Mouse (Mus musculus) retina, embryonic 14.5 days (tissue): ENCODE data around the gene Lgals3.
"Not testable (repeated sequence)": the region's sequence is repeated elsewhere in the genome, so short reads cannot be mapped to it uniquely, and the experiment has no call there.

ENCODE experiments used
- DNase-seq: peaks from one replicate; pipeline ENCODE4 v3.0.0-alpha.2; 2015; ENCODE audit warnings: low spot score

Gene Lgals3

DNA sequence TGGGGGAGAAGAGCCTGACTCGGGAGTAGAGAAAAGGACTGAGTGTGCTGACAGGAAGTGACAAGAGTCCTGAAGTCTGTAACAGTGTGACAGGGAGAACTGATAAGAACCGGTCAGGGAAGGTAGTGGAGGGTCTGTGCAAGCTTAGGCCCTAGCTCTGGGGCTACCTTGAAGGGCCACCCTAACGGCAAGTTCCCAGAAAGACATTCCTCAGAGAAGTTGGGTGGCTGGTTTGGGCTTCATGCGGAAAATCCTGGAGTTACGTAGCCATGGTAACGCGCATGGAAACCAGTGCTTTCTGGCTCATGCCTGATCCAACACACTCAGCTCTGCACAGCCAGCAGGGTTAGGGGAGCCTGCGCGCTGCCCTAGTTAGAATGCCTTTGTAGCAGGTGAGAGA, at the start of gene Lgals3:
TSS of gene Lgals3 (plus strand) at position 291 of the 400 bp plus-strand sequence.
- DNase-seq: peak; percentile 25

DNA sequence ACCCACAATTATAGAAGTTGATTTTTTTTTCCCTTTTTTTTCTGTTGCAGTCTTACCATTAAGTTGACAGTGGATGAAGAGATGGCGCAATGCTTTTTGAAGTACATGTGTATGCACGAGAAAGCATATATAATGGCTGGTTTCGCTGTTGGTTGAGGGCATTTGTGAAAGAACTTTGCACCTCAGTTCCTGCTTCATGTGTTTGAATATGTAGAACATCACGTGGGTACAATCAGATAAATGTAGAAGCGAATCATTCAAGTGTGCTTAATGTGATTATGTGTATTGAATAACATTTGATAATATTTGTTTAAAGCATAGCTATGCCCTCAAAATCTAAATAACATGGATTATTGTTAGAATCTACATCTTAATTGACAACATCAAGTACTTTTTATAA, 48.2 kb upstream of the Lgals3 start:
- DNase-seq: no peak

DNA sequence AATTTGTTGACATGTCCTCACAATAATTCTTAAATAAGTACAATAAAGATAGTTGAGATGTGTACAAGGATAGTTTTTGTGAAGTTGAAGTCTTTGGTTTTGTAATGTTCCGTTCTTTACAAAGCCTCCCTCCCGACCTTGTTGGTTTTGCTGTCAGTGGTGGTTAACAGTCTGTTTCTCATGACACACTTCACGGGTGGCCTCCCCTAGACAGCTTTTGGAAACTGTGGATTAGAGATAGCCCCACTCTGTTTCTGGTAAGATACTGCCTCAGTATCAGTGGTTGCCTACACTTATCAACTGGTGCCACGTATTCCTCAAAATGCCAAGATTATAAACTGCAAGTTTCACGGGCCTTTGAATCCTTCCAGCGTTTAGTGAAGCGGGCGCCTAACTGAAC, 46.0 kb upstream of the Lgals3 start:
- DNase-seq: not testable (repeated sequence)

DNA sequence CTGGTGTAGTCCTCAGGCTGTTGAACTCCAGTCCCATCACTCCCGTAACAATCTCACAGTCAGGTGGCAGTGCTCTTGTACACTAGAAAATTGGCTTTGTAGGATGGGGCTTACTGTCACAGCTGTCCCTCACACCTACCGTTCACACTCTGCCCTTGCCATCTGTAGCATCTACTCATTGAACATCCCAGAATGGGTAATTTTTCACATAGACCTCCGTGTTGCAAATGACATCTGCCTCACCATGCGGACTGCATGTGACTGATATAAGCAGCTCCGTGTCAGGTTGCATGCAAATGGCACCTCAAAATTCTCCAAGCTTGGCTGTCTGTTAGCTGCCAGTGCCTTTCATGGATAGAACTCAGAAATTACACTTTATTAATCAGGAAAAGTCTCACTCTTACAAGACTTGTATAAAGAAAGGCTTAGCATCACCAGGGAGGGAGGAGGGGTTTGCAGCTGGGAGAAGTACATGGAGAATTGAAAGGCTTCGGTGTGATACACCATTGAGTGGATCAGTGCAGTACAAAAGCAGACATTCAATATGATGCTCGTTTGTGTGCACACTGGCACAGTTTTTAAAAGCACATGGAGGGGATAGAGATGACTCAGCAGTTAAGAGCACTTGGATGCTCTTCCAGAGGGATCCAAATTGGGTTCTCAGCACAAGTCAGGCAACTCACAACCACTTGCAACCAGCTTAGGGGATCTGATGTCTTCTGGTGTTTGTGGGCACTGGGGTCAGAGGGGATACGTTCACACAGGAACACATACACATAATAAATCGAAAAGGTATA, 41.4 kb upstream of the Lgals3 start:
- no peak for DNase-seq

DNA sequence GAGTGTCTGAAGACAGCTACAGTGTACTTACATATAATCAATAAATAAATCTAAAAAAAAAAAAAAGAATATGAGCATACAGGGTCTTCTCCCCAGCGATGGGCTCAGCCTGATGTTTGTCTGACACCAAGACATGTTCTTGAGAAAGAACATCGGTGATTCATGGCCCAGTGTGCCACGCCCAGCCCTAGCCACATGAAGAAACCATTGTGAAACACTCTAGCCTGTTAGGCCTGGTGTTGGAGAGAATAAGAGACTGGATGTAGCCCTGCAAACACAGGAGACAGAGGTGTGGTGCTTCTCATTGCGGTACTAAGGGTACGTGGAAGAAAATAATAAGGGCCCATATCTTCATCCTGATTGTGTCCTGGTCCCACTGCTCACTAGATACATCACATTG, 40.2 kb upstream of the Lgals3 start:
- no peak for DNase-seq

DNA sequence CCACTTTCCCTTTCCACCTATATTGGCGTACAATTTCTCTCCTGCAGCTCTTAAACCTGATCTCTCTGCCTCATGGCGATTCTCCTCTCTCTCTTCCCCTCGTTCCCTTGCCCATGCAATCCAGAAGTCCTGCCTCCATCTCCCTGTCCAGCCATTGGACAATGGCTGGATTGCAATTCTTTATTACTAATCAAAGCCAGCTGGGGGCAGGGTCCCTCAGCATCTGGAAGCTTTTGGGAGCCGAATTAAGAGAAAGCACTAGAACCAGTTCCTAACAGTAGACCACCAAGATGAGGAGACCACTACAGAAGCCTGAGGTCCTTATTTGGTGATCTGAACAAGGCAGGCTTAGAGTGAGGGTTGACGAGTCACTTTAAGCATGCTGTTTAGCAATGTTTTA, 35.6 kb upstream of the Lgals3 start:
- no peak for DNase-seq

DNA sequence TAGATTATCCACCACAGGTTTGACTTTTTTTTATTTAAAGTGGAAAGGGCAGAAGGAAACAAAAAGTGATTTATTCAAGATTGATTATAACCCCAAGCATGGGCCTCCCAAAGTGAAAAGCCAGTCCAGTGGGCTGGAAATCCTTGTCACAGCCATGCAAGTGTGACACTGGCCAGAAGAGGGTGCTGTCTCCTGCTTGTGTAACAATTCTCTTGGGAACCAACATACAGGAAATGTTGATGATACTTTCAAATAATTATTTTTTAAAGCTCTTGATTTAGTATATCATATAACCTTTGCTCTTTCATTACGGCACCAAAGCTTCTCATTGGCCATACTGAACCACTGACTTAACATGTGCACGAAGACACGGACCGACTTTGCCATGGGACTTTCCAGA, 32.7 kb upstream of the Lgals3 start:
- peak; percentile 67 for DNase-seq

DNA sequence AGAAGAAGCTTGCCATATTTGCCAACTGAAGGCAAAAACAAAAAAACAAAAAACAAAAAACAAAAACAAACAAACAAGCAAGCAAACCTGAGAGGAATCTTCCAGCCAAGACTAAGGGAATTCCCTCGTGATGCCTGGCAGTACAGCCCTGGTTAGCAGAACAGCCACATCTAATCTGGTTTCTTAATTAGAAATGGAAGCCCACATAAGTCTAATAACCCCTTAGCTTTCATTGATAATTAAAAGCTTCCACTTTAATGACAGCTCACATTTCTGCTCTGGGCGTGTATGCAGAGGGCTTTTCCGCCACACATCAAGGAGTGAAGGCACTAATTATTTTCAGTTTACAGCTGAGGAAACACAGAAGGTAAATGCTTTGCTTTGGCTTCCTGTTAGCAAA, 32.3 kb upstream of the Lgals3 start:
- no peak for DNase-seq

DNA sequence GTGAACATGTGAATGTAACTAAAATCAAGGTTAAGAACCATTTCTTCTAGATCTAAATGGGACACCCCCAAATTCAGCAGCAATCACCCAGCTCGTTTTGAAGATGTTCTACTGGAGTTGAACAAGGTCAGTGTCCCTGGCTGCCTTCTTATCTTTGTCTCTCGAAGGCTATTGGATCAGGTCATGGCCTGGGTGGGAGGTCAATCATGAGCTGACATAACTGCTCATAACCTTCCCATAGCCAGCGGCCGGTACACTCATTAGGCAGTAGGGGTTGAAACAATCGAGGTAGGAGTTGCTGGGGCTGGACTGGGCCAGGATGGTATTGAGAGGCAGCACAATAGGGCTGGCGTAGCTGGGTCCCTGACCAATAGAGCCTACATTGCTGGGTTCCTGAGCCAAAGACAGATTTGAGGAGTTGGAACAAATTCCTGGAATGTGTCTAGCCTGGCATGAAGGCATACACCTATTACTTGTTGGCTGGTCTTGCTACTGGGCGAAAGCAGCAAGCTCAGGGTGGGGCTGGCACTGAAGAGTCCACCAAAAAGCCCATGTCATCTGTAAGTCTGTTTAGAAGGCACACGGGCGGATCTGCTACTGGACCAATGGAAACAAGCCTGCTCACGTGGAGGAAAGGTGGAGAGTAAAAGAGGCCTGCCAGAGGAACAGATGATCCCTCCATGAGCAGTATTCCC, 27.2 kb upstream of the Lgals3 start:
- no peak for DNase-seq

DNA sequence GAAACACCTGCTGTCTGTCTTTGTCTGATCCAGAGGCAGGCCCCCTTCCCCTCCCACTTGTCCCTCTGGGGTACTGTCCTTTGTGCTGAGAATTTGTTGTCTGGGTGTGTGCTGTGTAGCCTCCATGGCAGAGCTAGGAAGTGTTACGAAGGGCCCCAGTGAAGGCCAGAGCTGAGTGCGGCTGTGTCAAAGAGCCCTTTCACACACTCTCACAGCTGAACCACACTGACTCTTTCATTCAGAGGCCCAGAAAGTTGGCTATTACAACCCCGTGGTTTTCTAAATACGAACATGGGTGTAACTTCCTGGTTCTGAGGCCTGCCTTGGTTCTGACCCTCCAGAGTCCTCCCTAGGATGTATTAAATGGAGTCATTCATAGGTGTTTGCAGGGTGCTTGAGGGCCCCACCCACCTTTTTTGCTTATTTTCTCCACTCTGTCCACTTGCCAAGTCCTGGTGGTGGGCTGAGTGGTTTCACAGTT, 25.7 kb upstream of the Lgals3 start:
- no peak for DNase-seq

DNA sequence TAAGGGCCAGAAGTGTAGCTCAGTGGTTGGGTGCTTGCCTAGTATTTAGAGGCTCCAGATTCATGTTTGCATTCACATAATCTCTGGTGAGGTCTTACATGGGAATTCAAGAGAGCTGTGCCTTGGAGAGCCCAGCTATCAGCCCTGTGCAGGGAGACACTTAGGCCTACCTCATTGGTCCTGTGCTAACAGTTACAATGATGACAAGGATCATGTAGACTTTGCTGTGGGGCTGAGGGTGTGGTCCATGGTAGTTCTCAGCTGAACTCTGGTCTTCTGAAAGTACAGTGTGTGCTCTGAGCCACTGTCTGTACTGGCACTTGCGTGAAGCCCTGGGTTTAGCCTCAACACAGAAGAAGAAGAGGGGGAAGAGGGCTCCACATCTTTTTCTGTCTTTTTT, 20.8 kb upstream of the Lgals3 start:
- DNase-seq: no peak

DNA sequence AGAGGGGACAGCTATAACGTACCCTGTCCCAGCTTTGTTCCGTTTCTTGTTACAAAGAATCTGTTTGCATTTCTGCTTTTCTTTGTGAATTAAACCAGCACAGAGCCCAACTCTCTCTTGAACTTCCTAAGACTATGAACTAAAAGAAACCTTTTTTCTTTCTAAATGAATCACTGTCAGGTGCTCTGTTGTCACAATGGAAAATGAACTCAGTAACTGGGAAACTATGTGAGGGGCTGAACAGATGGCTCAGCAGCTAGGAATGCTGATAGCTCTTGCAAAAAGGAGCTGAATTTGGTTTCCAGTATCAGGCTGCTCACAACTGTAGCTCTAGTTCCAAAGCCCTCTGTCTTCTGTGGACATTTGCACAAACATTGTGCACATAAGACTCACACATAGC, 16.6 kb upstream of the Lgals3 start:
- DNase-seq: no peak

DNA sequence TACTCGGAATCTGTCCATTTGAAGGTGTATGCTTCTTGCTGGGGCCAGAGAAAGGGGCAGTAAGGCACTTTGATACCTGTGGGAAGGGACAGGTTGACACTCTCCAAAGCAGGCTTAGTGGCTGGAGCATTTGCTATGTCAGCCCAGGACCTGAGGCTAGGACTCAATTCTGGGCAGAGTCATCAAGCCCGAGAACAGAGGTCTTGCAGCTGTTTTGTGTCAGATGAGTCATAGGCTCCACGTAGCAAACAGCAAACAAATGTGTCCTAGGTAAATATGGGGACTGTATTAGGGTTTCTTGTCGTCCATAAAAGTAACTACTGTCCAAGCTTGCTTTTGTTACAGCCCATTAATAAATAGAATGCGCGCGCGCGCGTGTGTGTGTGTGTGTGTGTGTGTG, 15.3 kb upstream of the Lgals3 start:
- DNase-seq: no peak

DNA sequence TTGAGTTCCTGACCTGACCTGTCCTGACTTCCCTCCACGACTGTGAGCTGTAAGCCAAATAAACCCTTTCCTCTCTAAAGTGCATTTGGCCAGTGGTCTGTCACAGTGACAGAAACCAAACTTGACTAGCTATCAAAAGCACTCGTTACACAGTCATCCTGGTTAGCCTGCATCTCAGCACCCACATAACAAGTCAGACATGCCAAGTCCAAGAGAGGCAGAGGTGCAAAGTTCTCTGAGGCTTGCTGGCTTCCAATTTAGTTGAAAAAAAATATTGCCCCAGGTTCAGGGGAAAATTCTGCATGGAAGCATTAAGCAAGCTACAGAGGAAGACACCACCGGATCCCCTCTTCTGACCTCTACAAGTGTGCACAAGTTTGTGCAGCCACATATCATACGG, 14.3 kb upstream of the Lgals3 start:
- no peak for DNase-seq

DNA sequence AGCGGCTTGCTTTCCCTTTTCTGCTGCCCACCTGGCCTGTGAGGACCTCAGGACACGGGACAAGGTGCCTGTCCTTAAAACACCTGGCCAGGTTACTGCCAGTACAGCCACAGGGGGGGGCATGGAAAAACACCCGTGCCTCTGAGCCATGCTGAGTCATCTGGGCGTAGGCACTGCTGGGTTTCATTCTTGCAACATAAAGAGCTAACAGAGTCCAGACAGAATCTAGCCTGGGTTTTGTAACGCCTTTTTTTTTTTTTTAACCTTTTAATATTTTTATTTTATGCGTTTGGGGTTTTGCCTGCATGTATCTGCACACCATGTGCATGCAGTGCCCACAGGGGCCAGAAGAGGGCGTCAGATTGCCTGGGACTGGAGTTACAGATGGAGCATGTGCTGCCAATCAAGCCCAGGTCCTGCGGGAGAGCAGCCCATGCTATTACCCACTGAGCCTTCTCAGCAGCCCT, 13.4 kb upstream of the Lgals3 start:
- DNase-seq: no peak

DNA sequence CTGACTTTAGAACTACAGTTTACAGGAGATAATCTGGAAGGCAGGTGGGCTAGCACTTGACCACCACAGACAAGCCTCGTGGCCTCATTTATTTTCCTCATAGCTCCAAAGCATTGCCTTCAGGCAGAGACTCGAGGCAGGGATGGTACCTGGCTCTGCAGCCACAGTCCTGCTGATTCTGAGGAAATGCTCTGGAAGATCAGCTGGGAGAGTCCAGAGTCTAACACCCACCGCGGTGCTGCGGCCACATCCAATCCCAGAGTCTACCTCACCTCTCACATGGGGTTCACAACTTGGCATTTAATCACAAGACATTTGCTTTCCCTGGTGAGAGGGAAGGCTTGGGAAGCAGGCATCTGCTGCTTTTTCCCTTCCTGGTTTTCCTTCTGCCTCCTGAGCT, 12.6 kb upstream of the Lgals3 start:
- DNase-seq: no peak

DNA sequence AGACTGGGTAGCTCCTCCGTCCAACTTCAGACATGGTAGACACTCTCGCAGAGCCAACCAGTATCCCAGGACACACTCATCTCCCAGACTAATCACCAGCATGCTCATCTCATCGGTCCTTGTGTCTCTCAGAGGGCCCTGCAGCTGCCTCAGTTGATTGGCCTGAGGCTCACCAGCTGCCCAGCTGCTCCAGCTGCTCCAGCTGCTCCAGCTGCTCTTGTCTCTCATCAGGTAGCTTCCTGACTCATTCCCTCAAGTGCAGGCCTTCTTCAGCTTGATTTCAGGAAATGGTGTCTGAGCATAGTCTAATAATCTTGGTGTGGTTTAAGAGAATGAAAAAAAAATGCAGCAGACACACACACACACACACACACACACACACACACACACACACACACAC, 10.9 kb upstream of the Lgals3 start:
- no peak for DNase-seq

DNA sequence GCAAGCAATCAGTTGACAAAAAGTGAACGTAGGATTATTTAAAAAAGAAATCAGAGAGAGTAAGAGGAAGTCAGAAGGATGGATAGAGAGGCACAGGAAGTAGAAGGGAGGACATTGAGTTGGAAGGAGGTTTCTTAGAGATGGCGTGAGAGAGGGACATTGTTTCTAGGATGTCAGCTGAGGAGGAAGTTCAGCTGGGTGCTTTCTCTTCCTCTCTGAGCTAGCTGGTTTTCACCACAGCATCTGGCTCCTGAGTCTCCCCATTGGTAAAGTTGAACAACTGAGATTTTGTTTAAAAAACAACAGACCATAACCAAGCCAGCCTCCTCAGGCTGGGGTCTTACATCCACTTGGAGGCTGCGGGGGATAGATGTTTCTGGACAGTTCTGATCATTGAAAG, 7.9 kb upstream of the Lgals3 start:
- DNase-seq: no peak

DNA sequence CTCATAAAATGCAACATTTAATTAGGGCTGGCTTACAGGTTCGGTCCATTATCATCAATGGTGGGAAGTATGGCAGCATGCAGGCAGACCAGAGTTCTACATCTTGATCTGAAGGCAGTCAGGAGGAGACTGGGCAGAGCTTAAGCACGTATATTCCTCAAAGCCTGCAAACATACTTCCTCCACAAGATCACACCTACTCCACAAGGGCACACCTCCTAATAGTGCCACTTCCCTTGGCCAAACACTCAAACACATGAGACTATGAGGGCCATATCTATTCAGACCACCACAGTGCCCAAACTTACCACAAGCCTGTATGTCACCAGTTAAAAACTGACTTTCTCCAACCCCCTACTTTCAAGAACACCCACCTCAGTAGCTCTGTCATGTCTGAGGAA, 6.1 kb upstream of the Lgals3 start:
- no peak for DNase-seq

DNA sequence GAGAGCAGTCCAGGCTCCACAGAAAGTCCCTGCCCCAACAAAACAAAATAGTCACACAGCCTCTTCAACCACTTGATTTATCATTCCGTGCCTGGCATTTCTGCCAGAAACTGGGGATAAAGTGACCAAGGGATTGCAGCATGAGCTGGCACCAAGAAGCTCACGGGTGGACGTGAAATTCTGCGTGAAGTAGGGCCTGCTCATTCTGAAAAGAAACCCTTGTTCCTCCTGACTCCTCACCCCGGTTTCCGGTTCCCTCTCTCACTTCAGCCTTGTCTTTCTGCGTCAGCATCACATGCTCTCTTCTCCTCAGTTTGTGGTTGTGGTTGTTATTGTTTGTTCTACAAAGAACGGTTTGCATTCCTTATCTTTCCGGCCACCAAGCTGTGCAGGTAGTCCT, 5.7 kb upstream of the Lgals3 start:
- no peak for DNase-seq

DNA sequence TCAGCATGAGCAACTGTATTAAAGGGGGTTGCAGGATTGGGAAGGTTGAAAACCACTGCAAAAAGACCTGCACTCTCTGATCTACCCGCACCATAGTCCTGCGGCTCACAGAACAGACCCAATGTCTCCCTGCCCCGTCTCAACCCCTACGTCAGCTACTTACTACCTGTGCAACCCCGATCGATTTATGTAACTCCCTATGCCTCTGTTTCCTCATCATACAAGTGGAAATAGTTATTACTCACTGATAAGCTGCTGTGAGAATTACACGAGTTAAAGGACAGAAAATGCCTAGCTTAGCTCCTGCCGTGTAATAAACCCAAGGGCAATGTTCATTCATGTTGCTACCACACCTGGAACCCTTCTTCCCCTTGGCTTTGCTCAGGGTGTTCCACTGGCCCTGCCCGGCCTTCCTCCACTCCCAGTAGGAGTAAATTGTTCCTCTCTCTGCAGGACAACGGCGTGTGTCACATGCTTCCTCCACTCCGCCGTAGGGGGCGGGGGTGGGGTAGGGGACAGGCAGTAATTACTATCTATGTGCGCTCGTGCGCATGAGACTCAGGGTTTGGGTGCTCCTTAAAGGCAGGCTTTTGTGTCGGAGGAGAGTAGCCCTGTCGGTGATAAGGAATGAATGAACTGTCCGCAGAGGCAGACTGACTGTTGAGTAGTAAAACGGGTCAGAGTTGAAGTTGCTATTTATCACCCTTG, 2.7 kb upstream of the Lgals3 start:
- no peak for DNase-seq

DNA sequence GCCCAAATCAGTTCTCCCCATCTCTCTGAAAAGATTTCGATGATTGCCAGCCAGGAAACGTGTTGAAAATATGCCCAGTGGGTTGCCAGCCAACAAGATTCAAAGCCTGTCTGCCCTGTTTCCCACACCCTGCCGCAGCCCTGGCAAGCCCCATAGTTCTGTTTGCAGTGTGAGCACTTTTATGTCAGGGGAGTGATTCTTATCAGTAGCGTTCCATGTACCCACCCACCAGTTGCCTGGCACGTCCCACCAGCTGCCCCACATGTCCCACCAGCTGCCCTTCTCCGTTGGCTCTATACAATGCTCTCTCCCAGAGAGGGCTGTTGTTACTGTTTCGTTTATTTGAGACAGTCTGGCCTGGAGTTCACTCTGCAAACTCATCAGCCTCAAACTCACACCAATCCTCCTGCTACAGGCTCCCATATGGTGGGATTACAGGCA, 650 bp upstream of the Lgals3 start:
- DNase-seq: no peak

DNA sequence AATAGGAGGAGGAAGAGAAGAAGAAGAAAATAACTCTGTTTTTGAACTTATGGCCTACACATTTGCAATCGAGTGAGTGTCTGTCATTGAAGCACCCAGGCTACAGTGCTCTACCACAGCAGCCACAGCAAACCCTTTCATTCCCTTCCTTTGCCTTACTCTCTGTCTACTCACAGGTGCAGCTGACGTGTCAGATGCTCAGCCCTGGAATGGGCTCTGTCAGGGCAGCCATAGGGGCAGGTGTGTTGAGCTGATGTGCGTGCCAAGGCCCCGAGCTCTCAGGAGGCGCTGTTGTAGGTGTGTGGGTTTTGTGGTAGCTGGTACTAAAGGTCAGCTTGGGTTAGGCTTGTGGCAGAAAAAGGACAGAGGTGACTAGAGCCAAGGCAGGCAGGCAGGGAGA, 2.2 kb downstream of the Lgals3 start:
- DNase-seq: no peak
